Mouse (Mus musculus) megakaryocyte, adult 5-6 weeks (primary cell): ENCODE data around the gene Ak4. TPM values are rescaled to one million over a fixed set of nuclear protein-coding genes. Genes with fewer than 3 reads are reported as not detected.
"Not testable (repeated sequence)": the region's sequence is repeated elsewhere in the genome, so short reads cannot be mapped to it uniquely, and the experiment has no call there.

ENCODE experiments used
- ATAC-seq: 2 replicates; pipeline ENCODE4 v1.8.0; 2016; ENCODE audit warnings: mild to moderate bottlenecking, inconsistent platforms; ENCODE audit not compliant: poor library complexity, severe bottlenecking
- total RNA-seq, 2 experiments: library from RNA; stranded (forward) in 1 of 2; stranded (reverse) in 1 of 2; fragments of 153-499, 151-499 nt in 1 of 2; fragments of 221-1000, 200-1000 nt in 1 of 2; gene quantifications; 2 replicates each; pipeline versions ENCODE4 v1.2.3 to v1.2.4; 2015 to 2017

Ak4 gene
- total RNA-seq (2015) (0.18 TPM in 1 of 2 replicates, not detected in the other), total RNA-seq (2017) (0.11 TPM in 1 of 2 replicates, not detected in the other)

DNA sequence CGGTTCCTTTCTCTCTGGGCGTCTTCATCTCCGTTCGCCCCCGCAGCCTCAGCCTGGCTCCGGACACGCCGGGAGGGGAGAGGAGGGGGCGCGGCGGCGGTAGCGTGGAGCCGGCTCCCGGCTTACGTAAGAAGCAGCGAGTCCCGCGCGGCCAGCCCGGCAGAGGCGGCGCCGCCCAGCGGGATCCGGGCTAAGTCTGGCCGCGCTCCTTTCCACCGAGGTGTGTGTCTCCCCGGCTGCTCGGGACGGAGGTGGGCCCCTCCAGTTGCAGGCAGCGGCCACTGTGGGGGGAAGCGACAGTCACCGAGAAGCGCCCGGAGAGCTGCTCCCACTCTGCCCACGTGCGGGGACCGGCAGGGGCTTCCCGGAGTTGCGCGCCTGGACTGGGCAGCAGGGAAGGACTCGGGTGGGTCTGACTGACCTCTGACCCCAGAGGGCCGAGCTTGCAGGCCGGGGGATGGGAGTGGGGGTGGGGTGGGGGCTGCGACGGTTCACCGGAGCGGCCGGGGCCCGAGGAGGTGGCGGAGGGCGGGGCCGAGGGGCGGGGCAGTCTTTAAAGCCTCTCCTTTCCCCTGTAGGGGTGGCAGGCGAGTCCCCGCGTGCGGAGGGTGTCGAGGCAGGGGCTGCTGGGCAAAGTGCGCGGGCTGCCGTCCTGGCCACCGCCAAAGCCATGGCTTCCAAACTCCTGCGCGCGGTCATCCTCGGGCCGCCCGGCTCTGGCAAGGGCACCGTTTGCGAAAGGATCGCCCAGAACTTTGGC lies at the start of gene Ak4:
Ak4 (plus strand) TSS at position 127 of the 760 bp plus-strand sequence.
- peak; percentile 53 for ATAC-seq

- ATAC-seq = no peak
Observed at GRCm38 (mm10) chr4:101369738-101370275, 49.3 kb upstream of the Ak4 start.

- ATAC-seq = no peak
Observed at GRCm38 (mm10) chr4:101372283-101372682, 46.8 kb upstream of the Ak4 start.

DNA sequence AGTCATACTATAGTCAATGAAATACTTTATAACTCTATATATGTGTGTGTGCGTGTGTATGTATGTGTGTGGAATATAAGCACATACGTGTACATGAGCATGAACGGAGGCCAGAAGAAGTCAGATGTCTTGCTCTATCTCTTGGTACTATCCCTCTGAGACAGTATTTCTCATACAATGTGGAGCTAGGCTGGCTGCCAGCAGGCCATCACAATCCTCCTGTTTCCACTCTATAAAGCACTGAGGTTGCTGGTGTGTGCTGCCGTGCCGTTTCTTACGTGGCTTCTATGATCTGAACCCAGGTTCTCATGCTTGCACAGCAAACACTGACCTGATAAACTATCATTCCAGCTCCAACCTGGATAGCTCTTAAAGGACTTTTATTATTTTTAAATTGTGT lies 46.3 kb upstream of the Ak4 start:
- no peak for ATAC-seq

GRCm38 (mm10) chr4:101374104-101374503 lies 45.0 kb upstream of the Ak4 start:
- ATAC-seq = no peak

GRCm38 (mm10) chr4:101376835-101377234 lies 42.2 kb upstream of the Ak4 start:
- ATAC-seq = no peak

DNA sequence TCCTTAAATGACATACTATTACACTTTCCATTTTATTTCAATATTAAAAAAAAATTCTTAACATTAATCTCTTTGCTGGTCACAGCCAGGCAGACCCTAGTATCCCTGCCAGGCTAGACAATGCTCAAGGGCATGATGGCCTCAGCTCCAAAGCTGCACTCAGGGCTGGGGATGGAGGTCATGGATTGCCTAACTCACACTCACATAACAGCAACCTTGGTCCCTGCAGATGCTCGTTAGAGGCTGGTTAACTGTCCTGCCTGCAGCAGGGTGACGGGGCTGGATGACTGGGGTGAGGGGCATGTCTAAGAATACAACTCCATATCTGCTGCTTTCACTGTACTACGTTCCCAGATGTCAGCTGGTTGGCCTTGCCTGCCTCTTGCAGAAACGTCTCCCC lies 40.8 kb upstream of the Ak4 start:
- no peak for ATAC-seq

GRCm38 (mm10) chr4:101378778-101379177 lies 40.3 kb upstream of the Ak4 start:
- ATAC-seq = no peak

DNA sequence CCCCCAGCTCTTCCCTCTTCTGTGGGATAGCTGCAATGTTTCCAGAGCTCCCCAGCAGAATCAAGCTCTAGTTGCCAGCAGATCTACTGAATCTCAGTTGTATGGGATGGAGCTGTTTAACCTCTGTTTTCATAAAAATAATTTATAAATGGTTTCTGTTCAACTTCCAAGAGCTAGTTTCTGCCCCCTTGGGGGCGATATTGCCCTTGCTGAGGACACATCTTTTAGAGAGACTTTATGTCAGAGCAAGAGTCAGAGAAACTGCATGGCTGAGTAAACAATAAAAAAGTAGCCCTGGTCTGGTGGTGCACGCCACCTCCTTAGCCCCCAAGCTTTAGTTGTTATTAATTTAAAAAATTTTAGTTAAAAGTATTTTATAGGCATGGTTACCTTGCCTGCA lies 34.1 kb upstream of the Ak4 start:
- no peak for ATAC-seq

DNA sequence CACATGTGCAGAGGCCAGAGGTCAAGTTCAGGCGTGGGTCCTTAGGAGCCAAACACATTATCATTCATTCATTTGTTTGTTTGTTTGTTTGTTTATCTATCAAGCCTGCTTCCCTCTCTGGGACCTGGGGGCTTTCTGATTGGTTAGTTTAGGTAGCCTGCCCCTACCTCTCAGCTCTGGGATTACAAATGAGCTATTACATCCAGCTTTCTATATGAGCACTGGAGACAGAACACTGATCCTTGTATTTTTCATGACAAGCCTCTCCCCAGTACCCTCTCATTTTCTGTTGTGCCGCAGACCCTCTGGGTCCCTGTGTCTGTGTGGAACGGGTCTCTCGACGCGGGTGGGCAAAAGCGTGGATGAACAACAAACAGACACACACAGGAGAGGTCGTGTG lies 30.8 kb upstream of the Ak4 start:
- no peak for ATAC-seq

GRCm38 (mm10) chr4:101388656-101389055 lies 30.4 kb upstream of the Ak4 start:
- not testable (repeated sequence) for ATAC-seq

DNA sequence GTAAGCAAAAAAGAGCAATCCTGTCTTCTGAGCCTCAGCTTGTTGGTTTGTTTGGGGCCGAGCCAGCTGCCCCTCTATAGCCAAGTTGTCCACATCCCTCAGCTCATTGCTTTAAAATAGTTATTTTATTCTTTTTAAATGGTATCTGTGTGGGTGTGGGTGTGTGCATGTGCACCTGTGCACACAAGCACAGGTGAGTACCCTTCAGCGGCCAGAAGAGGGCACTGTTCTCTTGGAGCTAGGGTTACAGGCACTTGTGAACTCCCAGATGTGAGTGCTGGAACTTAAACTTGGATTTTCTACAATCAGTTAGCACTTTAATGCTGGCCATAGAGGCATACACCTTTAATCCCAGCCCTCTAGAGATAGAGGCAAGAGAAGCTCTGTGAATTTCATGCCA lies 26.8 kb upstream of the Ak4 start:
- peak; percentile 52 for ATAC-seq

- ATAC-seq = no peak
Observed at GRCm38 (mm10) chr4:101393292-101393711, 25.8 kb upstream of the Ak4 start.

DNA sequence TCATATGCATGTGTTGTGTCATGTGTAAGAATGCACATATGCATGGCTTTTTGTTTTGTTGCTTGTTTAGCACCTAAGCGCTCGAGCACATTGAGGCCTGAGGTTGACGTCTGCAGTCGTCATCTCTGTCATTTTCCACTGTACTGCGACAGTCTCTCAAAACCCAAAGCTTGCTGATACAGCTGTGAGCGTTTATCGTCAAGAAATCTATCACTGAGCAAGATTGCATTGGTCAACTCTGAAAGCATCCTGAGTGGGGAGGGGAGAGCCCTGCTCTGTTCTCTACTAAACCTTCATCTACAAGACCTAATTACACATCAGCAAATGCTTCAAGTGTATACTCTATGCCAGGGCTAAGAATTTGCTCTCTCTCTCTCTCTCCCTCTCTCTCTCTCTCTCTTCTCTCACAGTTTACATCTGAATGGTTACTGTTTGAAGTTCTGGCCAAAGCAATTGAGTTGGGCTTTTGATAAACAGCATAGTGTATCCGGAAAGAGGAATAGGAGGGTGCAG lies 24.0 kb upstream of the Ak4 start:
- ATAC-seq = no peak

GRCm38 (mm10) chr4:101400025-101400594 lies 19.0 kb upstream of the Ak4 start:
- ATAC-seq = no peak

- ATAC-seq = no peak
Observed at GRCm38 (mm10) chr4:101401945-101402344, 17.1 kb upstream of the Ak4 start.

GRCm38 (mm10) chr4:101404863-101405262 lies 14.2 kb upstream of the Ak4 start:
- ATAC-seq = no peak

GRCm38 (mm10) chr4:101406411-101407196 lies 12.5 kb upstream of the Ak4 start:
- no peak for ATAC-seq

DNA sequence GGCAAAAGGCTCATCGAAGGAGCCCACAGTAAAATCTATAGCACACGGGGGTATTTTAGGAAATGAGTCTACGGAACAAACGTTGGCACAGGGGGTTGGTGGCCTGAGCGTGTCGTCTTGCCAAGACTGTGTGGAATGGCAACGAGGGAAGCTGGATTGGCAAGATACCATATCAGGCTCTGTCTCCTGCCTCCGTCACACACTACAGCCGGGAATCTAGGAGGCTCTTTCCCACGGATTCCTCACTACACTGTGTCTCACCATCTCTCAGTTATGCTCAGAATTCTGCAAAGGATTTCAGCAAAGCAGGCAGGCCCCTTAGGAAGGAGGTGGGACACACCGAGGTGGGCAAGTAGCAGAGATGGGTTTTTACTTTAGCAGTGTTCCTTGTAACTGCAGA lies 2.1 kb upstream of the Ak4 start:
- no peak for ATAC-seq

- ATAC-seq = peak; percentile 26; the same call in 1 of the 2 replicates
Observed at GRCm38 (mm10) chr4:101419911-101420880, 1.1 kb downstream of the Ak4 start.
